Mouse (Mus musculus): Measurements from ENCODE around the gene Ripk1. TPM values are rescaled to one million over a fixed set of nuclear protein-coding genes. Genes with fewer than 3 reads are reported as not detected.

Ripk1 gene
- polyA plus RNA-seq (2017; shearing (Covaris generic)): 15.9 TPM

GRCm38 (mm10) chr13:34002058-34003006 lies at the start of gene Ripk1, which contains the start of gene Serpinb6a:
Gene Ripk1, plus strand, starts transcription at chr13:34002363.
Gene Serpinb6a, minus strand, starts transcription at chr13:34002794.

GRCm38 (mm10) chr13:33964206-33965046 lies 37.7 kb upstream of the Ripk1 start, which contains the start of gene Nqo2:
Gene Nqo2, plus strand, starts transcription at chr13:33964687.

GRCm38 (mm10) chr13:34037172-34038055 lies 35.3 kb downstream of the Ripk1 start, which contains the start of gene Bphl:
Gene Bphl, plus strand, starts transcription at chr13:34037597.

GRCm38 (mm10) chr13:34077492-34078271 lies 75.5 kb downstream of the Ripk1 start, which contains the start of gene Tubb2a:
Gene Tubb2a, minus strand, starts transcription at chr13:34078007.

Other genes with a start within 250 kb of the Ripk1 start
- not detected for gene Serpinb6e, start 159.0 kb upstream of the Ripk1 start, polyA plus RNA-seq (2017; shearing (Covaris generic))
- not detected for gene Serpinb6c, start 96.7 kb upstream of the Ripk1 start, polyA plus RNA-seq (2017; shearing (Covaris generic))
- 10.2 TPM for gene Nqo2, start 37.7 kb upstream of the Ripk1 start, polyA plus RNA-seq (2017; shearing (Covaris generic))
- gene Serpinb6a, start 431 bp downstream of the Ripk1 start, polyA plus RNA-seq (2017; shearing (Covaris generic)): 43.3 TPM
- gene Bphl, start 35.2 kb downstream of the Ripk1 start, polyA plus RNA-seq (2017; shearing (Covaris generic)): 42.8 TPM
- gene Tubb2a, start 75.6 kb downstream of the Ripk1 start, polyA plus RNA-seq (2017; shearing (Covaris generic)): 32.0 TPM
- gene Tubb2b, start 128.1 kb downstream of the Ripk1 start, polyA plus RNA-seq (2017; shearing (Covaris generic)): 0.68 TPM
- 80.2 TPM for gene Psmg4, start 160.6 kb downstream of the Ripk1 start, polyA plus RNA-seq (2017; shearing (Covaris generic))

Measured in CD4-positive, CD25-positive, alpha-beta regulatory T cell, adult 9 weeks (primary cell).